Mouse (Mus musculus) lung, embryonic 16.5 days (tissue): ENCODE data around the gene Dcun1d1. TPM values are rescaled to one million over a fixed set of nuclear protein-coding genes. Genes with fewer than 3 reads are reported as not detected.

Experiments used
- ATAC-seq: fragments of 200-750 bp; cut with Nextera tagmentation; 2 replicates; pipeline ENCODE4 v1.8.0; 2017; ENCODE audit warnings: low read depth, mild to moderate bottlenecking, moderate library complexity
- H3K27ac ChIP-seq: fragments of 300-500 bp; sonication (generic); 2 replicates; pipeline ENCODE4 v1.5.1; 2014; ENCODE audit warnings: mild to moderate bottlenecking, control low read depth, low read length
- H3K27me3 ChIP-seq: fragments of 300-500 bp; sonication (generic); 2 replicates; pipeline ENCODE4 v1.6.1; 2014; ENCODE audit warnings: low read depth, low read length, mixed read lengths; ENCODE audit not compliant: control insufficient read depth, insufficient read depth
- H3K36me3 ChIP-seq: fragments of 300-500 bp; sonication (generic); 2 replicates; pipeline ENCODE4 v1.6.1; 2014; ENCODE audit warnings: low read length; ENCODE audit not compliant: control insufficient read depth, insufficient read depth
- H3K4me1 ChIP-seq: fragments of 300-500 bp; sonication (generic); replicated peaks from 2 replicates; pipeline ENCODE4 v1.6.1; 2014; ENCODE audit warnings: low read length, mixed read lengths; ENCODE audit not compliant: control insufficient read depth, insufficient read depth
- H3K4me2 ChIP-seq: fragments of 300-500 bp; sonication (generic); 2 replicates; pipeline ENCODE4 v1.6.1; 2014; ENCODE audit warnings: low read depth, low read length, control low read depth
- H3K4me3 ChIP-seq: fragments of 300-500 bp; sonication (generic); 2 replicates; pipeline ENCODE4 v1.5.1; 2014; ENCODE audit warnings: mild to moderate bottlenecking, low read length, control low read depth
- H3K9ac ChIP-seq: fragments of 300-500 bp; sonication (generic); 2 replicates; pipeline ENCODE4 v1.6.1; 2014; ENCODE audit warnings: low read length, control low read depth
- H3K9me3 ChIP-seq: fragments of 300-500 bp; sonication (generic); 2 replicates; pipeline ENCODE4 v1.6.1; 2016; ENCODE audit warnings: low read length; ENCODE audit not compliant: control insufficient read depth
- WGBS: fragments of 180-500 bp; shearing (Covaris S2); extraction: QIAGEN DNeasy Blood & Tissue Kit; methylation state at CpG from one replicate; pipeline ENCODE4 v1.1.7; 2014; 5-methylcytosine and 5-hydroxymethylcytosine counted together
- polyA plus RNA-seq: library from polyadenylated mRNA; unstranded; fragments of >200 nt; fragmentation: Nextera tagmentation; extraction: Ambion mirVana; gene quantifications from 2 replicates; pipeline ENCODE4 v1.2.1, GENCODE M21; 2015

Dcun1d1 gene
- polyA plus RNA-seq, 1 experiment from 2014 or later = 98.3 TPM

DNA sequence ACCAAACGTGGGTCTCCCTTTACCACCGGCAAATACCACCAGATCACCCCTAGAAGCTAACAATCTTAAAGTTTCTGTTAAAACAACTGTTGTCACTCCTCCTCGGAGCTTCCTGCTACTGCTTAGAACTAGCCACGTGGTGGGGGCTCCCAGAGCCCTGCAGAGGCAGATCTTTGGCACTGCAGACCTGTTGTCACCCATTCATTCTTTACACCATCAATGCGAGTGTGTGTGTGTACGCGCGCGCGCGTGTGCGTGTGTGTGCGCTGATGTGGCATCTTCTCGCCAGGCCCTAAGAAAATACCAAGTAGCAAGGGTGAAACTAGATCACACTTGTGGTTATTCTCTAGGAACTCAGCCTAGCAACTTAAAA, 3.9 kb downstream of the Dcun1d1 start:
- Histone ChIP-seq H3K9me3 (no peaks in the 10 kb centered on the region), H3K4me3 (peak overlapping the region; percentile 87), H3K4me2 (peak overlapping the region; percentile 82), H3K9ac (peak overlapping the region; percentile 92), H3K4me1 (peaks cover 26% of the 10 kb centered on the region), H3K27ac (peak overlapping the region; percentile 93), H3K36me3 (peaks cover 2% of the 10 kb centered on the region; the same call in 1 of the 2 replicates), H3K27me3 (no peaks in the 10 kb centered on the region)
- ATAC-seq = peak; percentile 37
- under 1% methylated on average over 14 of the region's 14 CpGs for WGBS

DNA sequence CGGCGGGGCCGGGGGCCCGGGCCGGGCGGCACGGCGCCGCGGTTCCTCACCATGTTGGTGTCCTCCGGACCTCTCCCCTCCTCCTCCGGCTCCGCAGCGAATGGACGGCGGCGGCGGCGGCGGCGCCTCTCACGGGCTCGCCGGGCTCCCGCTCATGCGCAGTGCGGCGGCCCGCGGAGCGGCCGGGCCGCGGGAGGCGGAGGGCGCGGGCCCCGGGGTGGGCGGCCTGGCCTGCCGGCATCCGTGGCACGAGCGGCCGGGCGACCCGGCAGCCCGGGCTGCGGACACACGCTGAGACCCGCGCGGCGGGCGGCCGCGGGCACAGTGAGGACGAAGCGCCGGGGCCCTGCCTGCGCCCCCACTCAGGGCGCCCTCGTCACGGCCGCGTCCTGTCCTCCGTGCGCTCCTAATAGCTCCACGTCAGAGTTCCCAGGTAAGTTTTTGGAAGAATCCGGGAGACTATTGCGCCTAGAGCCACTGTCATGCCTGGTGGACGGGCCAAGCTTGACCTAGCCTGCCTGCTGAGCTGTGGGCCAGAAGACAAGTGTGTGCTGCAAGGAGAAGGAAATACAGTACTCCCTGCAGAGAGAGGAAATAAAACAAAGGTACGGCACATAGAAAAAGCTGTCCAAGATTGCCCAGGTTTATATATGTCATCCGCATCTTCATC, 4.4 kb downstream of the Dcun1d1 start:
- peak overlapping the region; percentile 82 for H3K4me2 ChIP-seq
- peak; percentile 94 for ATAC-seq
- no peaks in the 10 kb centered on the region; the same call in 1 of the 2 replicates for H3K36me3 ChIP-seq
- H3K9ac ChIP-seq = peak overlapping the region; percentile 92
- peaks cover 26% of the 10 kb centered on the region for H3K4me1 ChIP-seq
- peak overlapping the region; percentile 87 for H3K4me3 ChIP-seq
- no peaks in the 10 kb centered on the region for H3K27me3 ChIP-seq
- peak overlapping the region; percentile 93 for H3K27ac ChIP-seq
- WGBS = under 1% methylated on average over 32 of the region's 73 CpGs
- no peaks in the 10 kb centered on the region for H3K9me3 ChIP-seq

GRCm38 (mm10) chr3:35931896-35932727, 5.1 kb downstream of the Dcun1d1 start:
- WGBS = under 1% methylated on average over 38 of the region's 65 CpGs
- H3K9ac ChIP-seq = peak overlapping the region; percentile 92
- ATAC-seq = peak; percentile 85
- H3K36me3 ChIP-seq = no peaks in the 10 kb centered on the region
- no peaks in the 10 kb centered on the region for H3K27me3 ChIP-seq
- H3K4me1 ChIP-seq = peaks cover 26% of the 10 kb centered on the region
- H3K27ac ChIP-seq = peak overlapping the region; percentile 93
- peak overlapping the region; percentile 87 for H3K4me3 ChIP-seq
- H3K9me3 ChIP-seq = no peaks in the 10 kb centered on the region
- H3K4me2 ChIP-seq = peak overlapping the region; percentile 82

GRCm38 (mm10) chr3:35931359-35931758, 5.9 kb downstream of the Dcun1d1 start:
- H3K4me3 ChIP-seq = peak overlapping the region; percentile 87
- no peaks in the 10 kb centered on the region for H3K36me3 ChIP-seq
- H3K27ac ChIP-seq = peak overlapping the region; percentile 93
- no peaks in the 10 kb centered on the region for H3K9me3 ChIP-seq
- H3K4me2 ChIP-seq = peak overlapping the region; percentile 82
- ATAC-seq = no peak
- H3K9ac ChIP-seq = peak overlapping the region; percentile 92
- peaks cover 26% of the 10 kb centered on the region for H3K4me1 ChIP-seq
- H3K27me3 ChIP-seq = no peaks in the 10 kb centered on the region
- 18% methylated on average over 7 of the region's 7 CpGs for WGBS

- 0 out of 2 replicates have a peak overlapping the region, but pooled peaks have one; percentile 15 for H3K9ac ChIP-seq
- peaks cover 28% of the 10 kb centered on the region for H3K4me1 ChIP-seq
- H3K4me2 ChIP-seq = 0 out of 2 replicates have a peak overlapping the region, but pooled peaks have one; percentile 20
- WGBS = 30% methylated on average over 8 of the region's 8 CpGs
- H3K36me3 ChIP-seq = no peaks in the 10 kb centered on the region
- no peaks in the 10 kb centered on the region for H3K9me3 ChIP-seq
- H3K27me3 ChIP-seq = no peaks in the 10 kb centered on the region
- no peak for ATAC-seq
- H3K27ac ChIP-seq = no peak overlapping the region
- no peak overlapping the region for H3K4me3 ChIP-seq
Observed at GRCm38 (mm10) chr3:35929831-35930230, 7.4 kb downstream of the Dcun1d1 start.

GRCm38 (mm10) chr3:35929406-35929805, 7.8 kb downstream of the Dcun1d1 start:
- Histone ChIP-seq H3K36me3 (no peaks in the 10 kb centered on the region), H3K9ac (no peak overlapping the region), H3K4me3 (no peak overlapping the region), H3K27ac (no peak overlapping the region), H3K4me1 (peaks cover 28% of the 10 kb centered on the region), H3K27me3 (no peaks in the 10 kb centered on the region), H3K4me2 (no peak overlapping the region), H3K9me3 (no peaks in the 10 kb centered on the region)
- ATAC-seq = no peak
- 42% methylated on average over 3 of the region's 3 CpGs for WGBS

GRCm38 (mm10) chr3:35925852-35926251, 11.4 kb downstream of the Dcun1d1 start:
- Histone ChIP-seq H3K27me3 (no peaks in the 10 kb centered on the region), H3K9ac (no peak overlapping the region), H3K9me3 (no peaks in the 10 kb centered on the region), H3K36me3 (no peaks in the 10 kb centered on the region), H3K4me3 (no peak overlapping the region), H3K27ac (no peak overlapping the region), H3K4me1 (peaks cover 29% of the 10 kb centered on the region), H3K4me2 (no peak overlapping the region)
- 71% methylated on average over 2 of the region's 2 CpGs for WGBS
- ATAC-seq = no peak

DNA sequence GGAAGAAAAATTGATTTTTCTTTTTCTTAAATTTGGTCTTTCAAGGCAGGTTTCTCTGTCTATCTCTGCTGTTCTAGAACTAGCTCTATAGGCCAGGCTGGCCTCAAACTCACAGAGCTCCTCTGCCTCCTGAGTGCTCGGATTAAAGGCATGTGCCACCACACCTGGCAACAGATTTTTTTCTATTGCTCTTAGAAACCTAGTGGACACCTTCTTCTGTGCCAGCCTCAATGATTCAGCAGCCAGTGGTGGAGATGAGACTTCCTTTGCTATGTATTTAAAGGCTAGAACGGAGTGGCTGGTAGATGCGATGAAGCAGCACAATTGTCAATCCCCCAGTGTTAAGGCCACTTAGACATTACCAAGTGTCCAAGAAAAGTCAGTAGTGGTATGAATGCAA, 13.2 kb downstream of the Dcun1d1 start:
- Histone ChIP-seq H3K9me3 (no peaks in the 10 kb centered on the region), H3K9ac (no peak overlapping the region), H3K36me3 (no peaks in the 10 kb centered on the region), H3K27ac (no peak overlapping the region), H3K4me1 (peaks cover 20% of the 10 kb centered on the region), H3K4me3 (no peak overlapping the region), H3K4me2 (no peak overlapping the region), H3K27me3 (no peaks in the 10 kb centered on the region)
- 70% methylated on average over 3 of the region's 3 CpGs for WGBS
- no peak for ATAC-seq

- H3K27me3 ChIP-seq = no peaks in the 10 kb centered on the region
- no peak overlapping the region for H3K4me2 ChIP-seq
- H3K27ac ChIP-seq = no peak overlapping the region
- H3K36me3 ChIP-seq = no peaks in the 10 kb centered on the region
- ATAC-seq = no peak
- no peaks in the 10 kb centered on the region for H3K9me3 ChIP-seq
- WGBS = 38% methylated on average over 7 of the region's 7 CpGs
- no peak overlapping the region for H3K4me3 ChIP-seq
- H3K9ac ChIP-seq = no peak overlapping the region
- H3K4me1 ChIP-seq = peaks cover 20% of the 10 kb centered on the region
Observed at GRCm38 (mm10) chr3:35923495-35923894, 13.8 kb downstream of the Dcun1d1 start.
